Mouse (Mus musculus): ENCODE measurements at regions not wholly inside any gene's neighbourhood (a gene's known extent, or its start where the extent isn't known, plus 50 kb on each side); places are given as distances from the start of the nearest gene placed in this dataset.

GRCm38 (mm10) chr3:150109561-150109960, 1119.2 kb upstream of the Adgrl2 start:
- no peak for DNase-seq

- no peak for DNase-seq
Measured at GRCm38 (mm10) chr3:150112231-150112630, 1121.9 kb upstream of the Adgrl2 start.

GRCm38 (mm10) chr3:150119866-150120265, 1129.5 kb upstream of the Adgrl2 start:
- DNase-seq: no peak

GRCm38 (mm10) chr3:150146635-150147034, 1156.3 kb upstream of the Adgrl2 start:
- DNase-seq: no peak

GRCm38 (mm10) chr3:150151152-150151822, 1160.9 kb upstream of the Adgrl2 start:
- DNase-seq: peak; percentile 21

- no peak for DNase-seq
Measured at GRCm38 (mm10) chr3:150151823-150152158, 1161.4 kb upstream of the Adgrl2 start.

- DNase-seq: no peak
Measured at GRCm38 (mm10) chr3:150152893-150153292, 1162.5 kb upstream of the Adgrl2 start.

- no peak for DNase-seq
Measured at GRCm38 (mm10) chr3:150185807-150186206, 1195.5 kb upstream of the Adgrl2 start.

- no peak for DNase-seq
Measured at GRCm38 (mm10) chr3:150193132-150193531, 1202.8 kb upstream of the Adgrl2 start.

- no peak for DNase-seq
Measured at GRCm38 (mm10) chr3:150198492-150198891, 1208.1 kb upstream of the Adgrl2 start.

GRCm38 (mm10) chr3:150205902-150206301, 1215.5 kb upstream of the Adgrl2 start:
- DNase-seq: no peak

- no peak for DNase-seq
Measured at GRCm38 (mm10) chr3:150233279-150233678, 1204.4 kb upstream of the Adgrl4 start.

- no peak for DNase-seq
Measured at GRCm38 (mm10) chr3:150236946-150237600, 1200.6 kb upstream of the Adgrl4 start.

GRCm38 (mm10) chr3:150275038-150275437, 1162.6 kb upstream of the Adgrl4 start:
- no peak for DNase-seq

- DNase-seq: no peak
Measured at GRCm38 (mm10) chr3:150296057-150296710, 1141.5 kb upstream of the Adgrl4 start.

- DNase-seq: no peak
Measured at GRCm38 (mm10) chr3:150328811-150329210, 1108.9 kb upstream of the Adgrl4 start.

- DNase-seq: peak; percentile 50
Measured at GRCm38 (mm10) chr3:150352139-150352725, 1085.5 kb upstream of the Adgrl4 start.

- no peak for DNase-seq
Measured at GRCm38 (mm10) chr3:150365766-150366165, 1071.9 kb upstream of the Adgrl4 start.

GRCm38 (mm10) chr3:150384996-150385627, 1052.6 kb upstream of the Adgrl4 start:
- DNase-seq: peak; percentile 78

- no peak for DNase-seq
Measured at GRCm38 (mm10) chr3:150401694-150402301, 1035.9 kb upstream of the Adgrl4 start.

- no peak for DNase-seq
Measured at GRCm38 (mm10) chr3:150406086-150406485, 1031.6 kb upstream of the Adgrl4 start.

- no peak for DNase-seq
Measured at GRCm38 (mm10) chr3:150415277-150415676, 1022.4 kb upstream of the Adgrl4 start.

GRCm38 (mm10) chr3:150416447-150416846, 1021.2 kb upstream of the Adgrl4 start:
- DNase-seq: no peak
